Mouse (Mus musculus): ENCODE results near the gene Spag16.

The Spag16 gene

DNA sequence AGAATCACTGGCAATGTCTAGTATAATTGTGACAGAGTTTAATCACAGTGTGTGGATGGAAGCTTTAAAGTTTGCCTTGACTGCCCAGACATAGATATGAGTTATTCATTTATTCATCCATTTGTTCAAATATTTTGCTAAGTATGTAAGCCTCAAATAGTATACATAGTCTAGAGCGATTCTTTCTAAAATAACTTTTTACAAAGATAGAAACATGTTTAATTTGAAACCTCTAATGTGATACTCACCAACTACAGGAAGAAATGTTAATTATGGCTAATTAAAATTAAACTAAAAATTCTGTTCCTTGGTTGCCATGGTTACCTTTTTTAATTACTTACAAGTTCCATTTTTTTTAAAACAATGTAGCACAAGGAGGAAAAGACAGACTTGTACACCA lies 653.1 kb downstream of the Spag16 start:
- no peak for DNase-seq (ENCODE audit: low read depth)

DNA sequence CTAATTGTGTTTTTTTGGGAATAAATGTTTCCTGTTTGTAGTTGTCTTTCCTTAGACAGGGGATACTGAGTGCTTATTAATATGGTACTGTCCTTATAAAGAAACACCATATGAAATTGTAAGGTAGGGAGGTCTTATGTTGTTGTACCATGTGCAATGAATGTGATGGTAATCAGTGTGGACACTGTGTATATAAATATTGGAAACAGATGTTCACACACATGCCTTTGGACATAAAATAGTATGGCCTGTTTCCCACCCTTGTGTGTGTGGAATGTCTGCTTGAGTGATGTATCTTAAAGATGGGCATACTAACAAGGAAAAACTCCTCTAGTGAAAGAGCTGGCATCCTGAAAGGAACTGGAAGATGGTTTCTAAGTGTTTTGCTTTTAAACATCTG lies 692.1 kb downstream of the Spag16 start:
- DNase-seq (ENCODE audit: low read depth), result no peak

DNA sequence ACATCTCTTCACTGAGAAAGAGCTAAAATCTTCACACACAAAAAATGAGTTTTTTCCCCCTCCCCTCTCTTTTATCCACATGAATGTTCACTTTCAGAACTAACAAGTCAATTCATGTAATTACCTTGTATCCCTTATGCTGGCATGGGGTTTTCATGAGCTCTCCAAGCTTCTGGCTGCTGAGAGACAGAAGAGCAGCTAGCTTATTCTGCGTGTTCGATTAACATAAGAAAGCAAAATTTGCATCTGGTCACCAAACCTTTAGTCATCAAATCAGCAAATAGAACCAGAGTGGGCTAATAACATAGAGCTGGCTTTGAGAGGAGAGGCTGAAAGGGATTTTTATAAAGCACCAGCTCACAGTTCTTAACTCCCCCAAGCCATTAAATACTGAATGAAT lies 700.4 kb downstream of the Spag16 start:
- DNase-seq (ENCODE audit: low read depth), result no peak

DNA sequence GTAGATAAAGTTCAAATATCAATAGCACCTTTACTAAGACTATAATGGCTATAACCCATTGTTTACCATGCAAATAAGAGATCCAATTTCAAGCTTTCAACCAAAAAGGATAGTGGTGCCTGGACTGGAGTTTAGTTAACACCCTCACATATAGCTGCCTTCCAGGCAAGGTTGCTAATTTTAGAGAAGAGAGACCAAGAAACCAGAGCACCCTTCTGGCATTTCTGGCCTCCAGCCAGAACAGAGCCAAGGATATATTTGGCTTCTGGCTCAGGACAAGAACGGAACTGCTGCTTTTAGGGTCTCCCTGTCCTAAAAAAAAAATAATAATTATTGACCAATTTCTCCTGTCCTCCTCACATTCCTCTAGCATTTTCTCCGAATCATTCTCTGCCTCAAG lies 703.0 kb downstream of the Spag16 start:
- no peak for DNase-seq (ENCODE audit: low read depth)

- no peak for DNase-seq (ENCODE audit: low read depth)
Measured at GRCm38 (mm10) chr1:70551839-70552238, 725.1 kb downstream of the Spag16 start.

DNA sequence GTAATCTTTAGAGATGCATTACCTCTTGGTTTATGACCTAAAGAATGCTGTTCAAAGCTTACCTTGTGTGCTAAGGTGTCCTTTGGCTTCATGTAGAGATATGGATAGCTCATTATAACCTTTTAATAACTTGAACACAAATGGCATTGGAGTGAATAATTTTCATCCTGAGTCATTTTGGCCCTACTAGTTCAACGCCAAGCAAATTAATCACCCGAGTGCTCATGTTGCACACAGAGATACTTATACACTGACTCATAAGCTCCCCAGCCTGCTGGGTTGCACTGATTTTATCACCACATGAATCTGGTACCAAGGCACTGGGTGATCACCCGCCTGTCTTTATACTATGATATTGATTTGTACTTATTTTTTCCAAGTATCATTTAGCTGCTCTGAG lies 795.0 kb downstream of the Spag16 start:
- no peak for DNase-seq (ENCODE audit: low read depth)

GRCm38 (mm10) chr1:70624803-70625460 lies 798.2 kb downstream of the Spag16 start:
- no peak for DNase-seq (ENCODE audit: low read depth)

GRCm38 (mm10) chr1:70652719-70653118 lies 825.9 kb downstream of the Spag16 start:
- DNase-seq (ENCODE audit: low read depth), result no peak

DNA sequence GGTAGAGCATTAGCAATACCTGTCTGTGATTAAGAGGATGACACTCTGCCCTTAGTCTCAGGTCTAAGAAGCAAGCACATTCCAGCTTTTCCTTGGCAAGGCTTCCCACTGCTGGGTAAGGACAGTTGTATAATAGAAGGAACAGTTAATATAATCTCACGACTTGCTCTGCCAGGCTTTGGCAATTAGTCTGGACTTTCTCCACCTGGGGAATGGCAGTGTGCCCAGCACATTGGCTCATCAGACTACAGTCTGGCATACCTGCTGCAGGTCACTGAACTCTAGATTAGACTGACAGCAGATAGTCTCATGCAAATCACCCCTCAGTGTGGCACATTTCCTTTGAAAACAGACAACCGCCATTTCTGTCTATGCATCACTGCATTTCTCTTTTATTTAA lies 865.8 kb downstream of the Spag16 start:
- DNase-seq (ENCODE audit: low read depth), result no peak

- no peak for DNase-seq (ENCODE audit: low read depth)
Measured at GRCm38 (mm10) chr1:70700270-70700669, 873.5 kb downstream of the Spag16 start.

DNA sequence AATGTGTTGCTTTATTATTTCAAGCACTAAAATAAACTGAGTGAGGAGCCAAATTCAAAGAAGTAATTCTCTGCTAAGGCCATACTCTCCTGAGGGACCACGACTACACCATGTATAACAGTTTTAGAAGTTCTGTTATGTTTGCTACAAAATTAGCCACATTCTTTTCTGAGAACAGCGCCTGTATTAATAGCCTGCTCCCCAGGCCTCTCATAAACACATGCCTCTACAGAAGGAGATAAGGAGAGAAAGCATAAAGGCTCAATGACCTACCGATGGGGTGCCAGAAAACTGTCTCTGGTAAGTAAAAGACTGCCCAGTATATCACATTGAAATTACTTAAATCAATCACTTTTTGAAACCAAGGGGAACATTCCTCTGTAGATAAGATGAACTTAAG lies 877.2 kb downstream of the Spag16 start:
- no peak for DNase-seq (ENCODE audit: low read depth)

GRCm38 (mm10) chr1:70705821-70706220 lies 879.1 kb downstream of the Spag16 start:
- DNase-seq (ENCODE audit: low read depth), result no peak

GRCm38 (mm10) chr1:70725045-70725444 lies 898.3 kb downstream of the Spag16 start:
- no peak for DNase-seq (ENCODE audit: low read depth)

- DNase-seq (ENCODE audit: low read depth), result peak; percentile 31
Measured at GRCm38 (mm10) chr1:70725655-70726066, 898.9 kb downstream of the Spag16 start, which contains the start of gene Vwc2l. TSS of gene Vwc2l (plus strand) at chr1:70725715.

All from c-Kit-positive CD71-negative TER-119-negative erythroid progenitor cells, embryonic 14.5 days (primary cell).